Mouse (Mus musculus): Measurements from ENCODE around the gene Caln1.

Caln1 gene

DNA sequence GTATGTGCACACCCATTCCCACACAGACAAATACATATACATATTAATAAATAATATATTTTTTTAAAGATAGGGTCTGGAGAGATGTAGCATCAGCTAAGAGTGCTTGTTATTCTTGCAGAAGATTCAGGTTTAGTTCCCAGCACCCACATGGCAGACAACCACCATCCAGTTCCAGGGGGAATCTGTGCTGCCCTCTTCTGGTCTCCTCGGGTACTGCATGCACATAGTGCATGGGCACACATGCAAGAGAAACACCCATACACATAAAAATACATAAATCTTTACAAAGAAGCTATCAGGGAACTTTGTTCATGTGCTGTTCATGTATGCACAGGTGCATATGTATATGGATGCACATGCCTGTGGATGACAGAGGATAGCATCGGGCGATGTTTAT, 526.7 kb downstream of the Caln1 start:
- in situ Hi-C loops (cut with MboI, MseI) = no loop called here
